Mouse (Mus musculus): Measurements from ENCODE around the gene Col25a1. TPM values are rescaled to one million over a fixed set of nuclear protein-coding genes. Genes with fewer than 3 reads are reported as not detected.

Col25a1 gene
- polyA plus RNA-seq, 1 experiment from 2014 or later = 14.8 TPM

GRCm38 (mm10) chr3:130127840-130128239 lies 3.5 kb upstream of the Col25a1 start:
- no peak overlapping the region for H3K4me2 ChIP-seq
- H3K4me1 ChIP-seq = peaks cover 22% of the 10 kb centered on the region
- H3K27me3 ChIP-seq = no peaks in the 10 kb centered on the region
- no peak overlapping the region for H3K4me3 ChIP-seq
- WGBS = 30% methylated on average over 8 of the region's 8 CpGs
- no peak overlapping the region for H3K9ac ChIP-seq
- H3K9me3 ChIP-seq = no peaks in the 10 kb centered on the region
- no peaks in the 10 kb centered on the region for H3K36me3 ChIP-seq
- no peak overlapping the region for H3K27ac ChIP-seq
- ATAC-seq (ENCODE audit: insufficient number of reproducible peaks, insufficient read depth, low FRiP score, low TSS enrichment, low read depth) = no peak

- Histone ChIP-seq H3K36me3 (no peaks in the 10 kb centered on the region), H3K4me1 (peaks cover 22% of the 10 kb centered on the region), H3K27ac (no peak overlapping the region), H3K27me3 (no peaks in the 10 kb centered on the region), H3K4me3 (no peak overlapping the region), H3K9me3 (no peaks in the 10 kb centered on the region), H3K4me2 (no peak overlapping the region), H3K9ac (no peak overlapping the region)
- ATAC-seq (ENCODE audit: insufficient number of reproducible peaks, insufficient read depth, low FRiP score, low TSS enrichment, low read depth) = no peak
- 58% methylated on average over 11 of the region's 11 CpGs for WGBS
These were observed 2.7 kb upstream of the Col25a1 start for GRCm38 (mm10) chr3:130128564-130128963.

GRCm38 (mm10) chr3:130129635-130130206 lies 1.6 kb upstream of the Col25a1 start:
- Histone ChIP-seq H3K9me3 (no peaks in the 10 kb centered on the region), H3K4me2 (no peak overlapping the region), H3K27me3 (no peaks in the 10 kb centered on the region), H3K4me1 (peaks cover 22% of the 10 kb centered on the region), H3K27ac (no peak overlapping the region), H3K36me3 (no peaks in the 10 kb centered on the region), H3K4me3 (no peak overlapping the region), H3K9ac (no peak overlapping the region)
- no peak for ATAC-seq (ENCODE audit: insufficient number of reproducible peaks, insufficient read depth, low FRiP score, low TSS enrichment, low read depth)
- WGBS = 47% methylated on average over 10 of the region's 10 CpGs

GRCm38 (mm10) chr3:130137204-130137603 lies 5.9 kb downstream of the Col25a1 start:
- no peaks in the 10 kb centered on the region for H3K27me3 ChIP-seq
- H3K9me3 ChIP-seq = 0 out of 2 replicates have a peak, but pooled peaks cover 4% of the 10 kb centered on the region
- H3K4me2 ChIP-seq = no peak overlapping the region
- ATAC-seq (ENCODE audit: insufficient number of reproducible peaks, insufficient read depth, low FRiP score, low TSS enrichment, low read depth) = no peak
- H3K4me1 ChIP-seq = no peaks in the 10 kb centered on the region
- H3K9ac ChIP-seq = no peak overlapping the region
- H3K27ac ChIP-seq = no peak overlapping the region
- no peaks in the 10 kb centered on the region for H3K36me3 ChIP-seq
- H3K4me3 ChIP-seq = no peak overlapping the region

GRCm38 (mm10) chr3:130137640-130138039 lies 6.3 kb downstream of the Col25a1 start:
- no peak overlapping the region for H3K4me2 ChIP-seq
- no peak overlapping the region for H3K27ac ChIP-seq
- no peaks in the 10 kb centered on the region for H3K27me3 ChIP-seq
- WGBS = 55% methylated on average over 3 of the region's 3 CpGs
- 0 out of 2 replicates have a peak, but pooled peaks cover 4% of the 10 kb centered on the region for H3K9me3 ChIP-seq
- no peaks in the 10 kb centered on the region for H3K36me3 ChIP-seq
- no peaks in the 10 kb centered on the region for H3K4me1 ChIP-seq
- no peak overlapping the region for H3K9ac ChIP-seq
- no peak for ATAC-seq (ENCODE audit: insufficient number of reproducible peaks, insufficient read depth, low FRiP score, low TSS enrichment, low read depth)
- no peak overlapping the region for H3K4me3 ChIP-seq

- Histone ChIP-seq H3K36me3 (no peaks in the 10 kb centered on the region), H3K4me3 (no peak overlapping the region), H3K9ac (0 out of 2 replicates have a peak overlapping the region, but pooled peaks have one; percentile 6), H3K4me1 (peaks cover 8% of the 10 kb centered on the region; the same call in 1 of the 2 replicates), H3K4me2 (peak overlapping the region; percentile 36), H3K9me3 (0 out of 2 replicates have a peak, but pooled peaks cover 4% of the 10 kb centered on the region), H3K27ac (no peak overlapping the region), H3K27me3 (peaks cover 3% of the 10 kb centered on the region; the same call in 1 of the 2 replicates)
- 49% methylated on average over 12 of the region's 12 CpGs for WGBS
- ATAC-seq (ENCODE audit: insufficient number of reproducible peaks, insufficient read depth, low FRiP score, low TSS enrichment, low read depth) = no peak
These were observed 14.6 kb downstream of the Col25a1 start for GRCm38 (mm10) chr3:130145874-130146273.

- peaks cover 8% of the 10 kb centered on the region; the same call in 1 of the 2 replicates for H3K4me1 ChIP-seq
- H3K27ac ChIP-seq = no peak overlapping the region
- no peak overlapping the region for H3K9ac ChIP-seq
- no peaks in the 10 kb centered on the region for H3K9me3 ChIP-seq
- H3K36me3 ChIP-seq = no peaks in the 10 kb centered on the region
- H3K4me2 ChIP-seq = no peak overlapping the region
- WGBS = 65% methylated on average over 8 of the region's 8 CpGs
- H3K4me3 ChIP-seq = no peak overlapping the region
- no peak for ATAC-seq (ENCODE audit: insufficient number of reproducible peaks, insufficient read depth, low FRiP score, low TSS enrichment, low read depth)
- peaks cover 3% of the 10 kb centered on the region for H3K27me3 ChIP-seq
These were observed 16.5 kb downstream of the Col25a1 start for GRCm38 (mm10) chr3:130147827-130148226.

- Histone ChIP-seq H3K4me3 (no peak overlapping the region), H3K4me2 (no peak overlapping the region), H3K9me3 (no peaks in the 10 kb centered on the region), H3K4me1 (peaks cover 8% of the 10 kb centered on the region; the same call in 1 of the 2 replicates), H3K27ac (no peak overlapping the region), H3K27me3 (peaks cover 3% of the 10 kb centered on the region), H3K36me3 (no peaks in the 10 kb centered on the region), H3K9ac (no peak overlapping the region)
- ATAC-seq (ENCODE audit: insufficient number of reproducible peaks, insufficient read depth, low FRiP score, low TSS enrichment, low read depth) = no peak
- WGBS = 75% methylated on average over 1 of the region's 1 CpGs
These were observed 17.9 kb downstream of the Col25a1 start for GRCm38 (mm10) chr3:130149180-130149579.

- WGBS = 65% methylated on average over 3 of the region's 3 CpGs
- no peak for ATAC-seq (ENCODE audit: insufficient number of reproducible peaks, insufficient read depth, low FRiP score, low TSS enrichment, low read depth)
- Histone ChIP-seq H3K4me3 (no peak overlapping the region), H3K4me2 (no peak overlapping the region), H3K27me3 (peaks cover 3% of the 10 kb centered on the region), H3K27ac (no peak overlapping the region), H3K36me3 (no peaks in the 10 kb centered on the region), H3K9ac (no peak overlapping the region), H3K9me3 (no peaks in the 10 kb centered on the region), H3K4me1 (no peaks in the 10 kb centered on the region)
These were observed 21.8 kb downstream of the Col25a1 start for GRCm38 (mm10) chr3:130153117-130153516.

- 63% methylated on average over 3 of the region's 3 CpGs for WGBS
- Histone ChIP-seq H3K4me1 (0 out of 2 replicates have a peak, but pooled peaks cover 5% of the 10 kb centered on the region), H3K27ac (no peak overlapping the region), H3K9me3 (no peaks in the 10 kb centered on the region), H3K4me2 (no peak overlapping the region), H3K4me3 (no peak overlapping the region), H3K27me3 (no peaks in the 10 kb centered on the region), H3K9ac (no peak overlapping the region), H3K36me3 (no peaks in the 10 kb centered on the region)
- ATAC-seq (ENCODE audit: insufficient number of reproducible peaks, insufficient read depth, low FRiP score, low TSS enrichment, low read depth) = no peak
These were observed 26.2 kb downstream of the Col25a1 start for GRCm38 (mm10) chr3:130157551-130157950.

- no peak for ATAC-seq (ENCODE audit: insufficient number of reproducible peaks, insufficient read depth, low FRiP score, low TSS enrichment, low read depth)
These were observed 28.6 kb downstream of the Col25a1 start for GRCm38 (mm10) chr3:130159906-130160305.

GRCm38 (mm10) chr3:130160902-130161301 lies 29.6 kb downstream of the Col25a1 start:
- no peak for ATAC-seq (ENCODE audit: insufficient number of reproducible peaks, insufficient read depth, low FRiP score, low TSS enrichment, low read depth)
- H3K4me2 ChIP-seq = no peak overlapping the region

More at GRCm38 (mm10) chr3:130159906-130160305, 28.6 kb downstream of the Col25a1 start:
- no peaks in the 10 kb centered on the region for H3K36me3 ChIP-seq
- no peaks in the 10 kb centered on the region for H3K27me3 ChIP-seq
- no peak overlapping the region for H3K4me3 ChIP-seq
- H3K4me2 ChIP-seq = no peak overlapping the region
- 0 out of 2 replicates have a peak, but pooled peaks cover 5% of the 10 kb centered on the region for H3K4me1 ChIP-seq
- H3K27ac ChIP-seq = no peak overlapping the region
- 61% methylated on average over 4 of the region's 4 CpGs for WGBS
- H3K9me3 ChIP-seq = no peaks in the 10 kb centered on the region
- no peak overlapping the region for H3K9ac ChIP-seq

More at GRCm38 (mm10) chr3:130160902-130161301, 29.6 kb downstream of the Col25a1 start:
- 54% methylated on average over 4 of the region's 4 CpGs for whole genome bisulfite sequencing
- H3K27ac ChIP-seq = no peak overlapping the region
- no peaks in the 10 kb centered on the region for H3K9me3 ChIP-seq
- no peak overlapping the region for H3K9ac ChIP-seq
- H3K4me3 ChIP-seq = no peak overlapping the region
- H3K4me1 ChIP-seq = 0 out of 2 replicates have a peak, but pooled peaks cover 5% of the 10 kb centered on the region
- no peaks in the 10 kb centered on the region for H3K27me3 ChIP-seq
- H3K36me3 ChIP-seq = no peaks in the 10 kb centered on the region
